Mouse (Mus musculus) forebrain, embryonic 14.5 days (tissue): ENCODE data around the gene 4933430I17Rik. TPM values are rescaled to one million over a fixed set of nuclear protein-coding genes. Genes with fewer than 3 reads are reported as not detected.
"Not testable (repeated sequence)": the region's sequence is repeated elsewhere in the genome, so short reads cannot be mapped to it uniquely, and the experiment has no call there.

Experiments
- ATAC-seq: fragments of 200-750 bp; cut with Nextera tagmentation; 2 replicates; pipeline ENCODE4 v1.8.0; 2017; ENCODE audit warnings: mild to moderate bottlenecking, moderate library complexity
- DNase-seq: peaks from one replicate; pipeline ENCODE4 v3.0.0-alpha.2; 2015; ENCODE audit warnings: low spot score
- H3K27ac ChIP-seq: fragments of 300-500 bp; sonication (generic); 2 replicates; pipeline ENCODE4 v1.5.1; 2014; ENCODE audit warnings: low read depth, mild to moderate bottlenecking, control low read depth, low read length, moderate library complexity
- H3K27me3 ChIP-seq: fragments of 300-500 bp; sonication (generic); replicated peaks from 2 replicates; pipeline ENCODE4 v1.6.1; 2014; ENCODE audit warnings: low read length, control low read depth, mixed read lengths; ENCODE audit not compliant: control insufficient read depth, insufficient read depth
- H3K36me3 ChIP-seq: fragments of 300-500 bp; sonication (generic); 2 replicates; pipeline ENCODE4 v1.6.1; 2014; ENCODE audit warnings: low read length, control low read depth; ENCODE audit not compliant: control insufficient read depth, insufficient read depth
- H3K4me1 ChIP-seq: fragments of 300-500 bp; sonication (generic); 2 replicates; pipeline ENCODE4 v1.6.1; 2014; ENCODE audit warnings: antibody characterized with exemption, low read length, control low read depth; ENCODE audit not compliant: control insufficient read depth, insufficient read depth
- H3K4me2 ChIP-seq: fragments of 300-500 bp; sonication (generic); 2 replicates; pipeline ENCODE4 v1.6.1; 2014; ENCODE audit warnings: mild to moderate bottlenecking, control low read depth, low read length
- H3K4me3 ChIP-seq: fragments of 300-500 bp; sonication (generic); 2 replicates; pipeline ENCODE4 v1.5.1; 2014; ENCODE audit warnings: low read depth, low read length, control low read depth
- H3K9ac ChIP-seq: fragments of 300-500 bp; sonication (generic); 2 replicates; pipeline ENCODE4 v1.6.1; 2014; ENCODE audit warnings: mild to moderate bottlenecking, low read length, control low read depth, moderate library complexity
- H3K9me3 ChIP-seq: fragments of 300-500 bp; sonication (generic); replicated peaks from 2 replicates; pipeline ENCODE4 v1.6.1; 2016; ENCODE audit warnings: low read length, control low read depth, mixed read lengths; ENCODE audit not compliant: control insufficient read depth
- WGBS: fragments of 180-500 bp; shearing (Covaris S2); extraction: QIAGEN DNeasy Blood & Tissue Kit; methylation state at CpG from one replicate; pipeline ENCODE4 v1.1.7; 2014; 5-methylcytosine and 5-hydroxymethylcytosine counted together
- polyA plus RNA-seq: library from polyadenylated mRNA; unstranded; fragments of >200 nt; fragmentation: Nextera tagmentation; extraction: Ambion mirVana; gene quantifications from 2 replicates; pipeline ENCODE4 v1.2.1, GENCODE M21; 2014

The 4933430I17Rik gene
- polyA plus RNA-seq, 1 experiment from 2014 or later = 0.97 TPM

GRCm38 (mm10) chr4:62593546-62594240, 68.5 kb downstream of the 4933430I17Rik start:
- not testable (repeated sequence) for H3K4me3 ChIP-seq, DNase-seq, H3K9ac ChIP-seq, H3K36me3 ChIP-seq, H3K27ac ChIP-seq, ATAC-seq, H3K4me2 ChIP-seq, H3K27me3 ChIP-seq, H3K9me3 ChIP-seq, H3K4me1 ChIP-seq
- WGBS = 92% methylated on average over 24 of the region's 24 CpGs

DNA sequence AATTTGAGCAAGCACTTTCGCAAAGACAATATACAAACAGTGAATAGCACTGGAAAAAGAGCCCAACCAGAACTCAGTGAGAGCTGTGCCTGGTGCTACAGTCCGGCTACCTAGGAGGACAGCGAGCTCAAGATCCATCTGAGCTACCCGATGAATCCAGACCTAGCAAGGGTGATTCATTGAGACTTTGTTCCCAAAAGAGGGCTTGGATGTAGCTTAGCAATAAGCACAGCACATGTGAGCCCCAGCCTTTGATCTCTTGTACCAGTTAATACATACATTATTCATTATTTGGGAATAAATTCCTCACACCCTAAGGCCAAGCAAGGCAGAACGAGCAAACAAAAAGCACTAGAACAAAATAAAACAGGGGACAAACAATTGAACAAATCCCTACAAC, 69.3 kb downstream of the 4933430I17Rik start:
- Histone ChIP-seq H3K27ac (peak overlapping the region; percentile 35; the same call in 1 of the 2 replicates), H3K9ac (no peak overlapping the region), H3K4me3 (no peak overlapping the region), H3K9me3 (no peaks in the 10 kb centered on the region), H3K4me2 (no peak overlapping the region), H3K36me3 (no peaks in the 10 kb centered on the region), H3K27me3 (no peaks in the 10 kb centered on the region), H3K4me1 (peaks cover 10% of the 10 kb centered on the region)
- no peak; the same call in 1 of the 2 replicates for ATAC-seq
- WGBS = 36% methylated on average over 5 of the region's 5 CpGs
- DNase-seq = peak; percentile 51

DNA sequence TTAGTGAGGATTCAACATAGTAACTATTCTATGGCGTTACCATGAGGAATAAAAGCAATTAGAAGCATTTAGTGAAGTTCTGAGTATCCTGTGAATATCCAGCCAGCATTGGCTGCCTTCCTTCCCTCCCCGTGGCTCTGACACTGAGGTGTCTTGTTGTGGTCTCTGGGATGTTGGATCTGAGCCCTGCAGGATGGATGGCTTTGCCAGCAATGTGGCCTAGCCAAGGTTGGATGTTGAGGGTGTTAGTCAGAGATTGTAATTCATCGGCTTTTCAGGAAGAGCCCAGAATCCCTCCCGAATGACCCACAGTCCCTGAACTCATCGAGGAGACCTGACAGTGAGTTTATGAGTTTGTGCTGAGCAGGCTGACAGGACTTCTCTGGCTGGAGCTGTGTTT, 70.9 kb downstream of the 4933430I17Rik start:
- no peak for ATAC-seq

More for the DNA sequence above, 70.9 kb downstream of the 4933430I17Rik start:
- H3K9ac ChIP-seq = no peak overlapping the region
- DNase-seq = no peak
- no peak overlapping the region for H3K27ac ChIP-seq
- H3K9me3 ChIP-seq = no peaks in the 10 kb centered on the region
- no peaks in the 10 kb centered on the region for H3K27me3 ChIP-seq
- no peaks in the 10 kb centered on the region for H3K36me3 ChIP-seq
- H3K4me1 ChIP-seq = peaks cover 7% of the 10 kb centered on the region
- H3K4me2 ChIP-seq = no peak overlapping the region
- no peak overlapping the region for H3K4me3 ChIP-seq
- WGBS = 69% methylated on average over 5 of the region's 5 CpGs

Other genes with a start within 250 kb of the 4933430I17Rik start
- 15.7 and 18.6 TPM in 2 replicates for gene Fkbp15, start 164.8 kb upstream of the 4933430I17Rik start, polyA plus RNA-seq
- 43.9 and 44.9 TPM in 2 replicates for gene Slc31a1, start 164.6 kb upstream of the 4933430I17Rik start, polyA plus RNA-seq
- gene Cdc26, start 116.7 kb upstream of the 4933430I17Rik start, polyA plus RNA-seq = 140 and 149 TPM in 2 replicates
- 16.4 and 16.6 TPM in 2 replicates for gene Prpf4, start 116.6 kb upstream of the 4933430I17Rik start, polyA plus RNA-seq
- not detected in 2 replicates for gene Rnf183, start 90.1 kb upstream of the 4933430I17Rik start, polyA plus RNA-seq
- 8.1 and 8.2 TPM in 2 replicates for gene Wdr31, start 54.5 kb upstream of the 4933430I17Rik start, polyA plus RNA-seq
- gene Bspry, start 45.3 kb upstream of the 4933430I17Rik start, polyA plus RNA-seq = 0.53 and 0.54 TPM in 2 replicates
- gene Hdhd3, start 21.9 kb upstream of the 4933430I17Rik start, polyA plus RNA-seq = 12.8 and 13.8 TPM in 2 replicates
- 73.8 and 80.9 TPM in 2 replicates for gene Alad, start 5.5 kb upstream of the 4933430I17Rik start, polyA plus RNA-seq
- 78.6 and 80.3 TPM in 2 replicates for gene Pole3, start 301 bp upstream of the 4933430I17Rik start, polyA plus RNA-seq
- 36.7 and 44.8 TPM in 2 replicates for gene Rgs3, start 34.5 kb downstream of the 4933430I17Rik start, polyA plus RNA-seq